Mouse (Mus musculus) cortical plate, adult 2 months (tissue): Measurements from ENCODE around the gene AI837181.

ENCODE experiments used
- CTCF ChIP-seq: fragments of 200-500 bp; IDR thresholded peaks from 2 replicates; pipeline ENCODE4 v1.5.1; 2011; ENCODE audit warnings: mild to moderate bottlenecking, control low read depth, low read length; ENCODE audit not compliant: insufficient read depth; ENCODE audit errors: extremely low read depth
- POLR2A ChIP-seq: fragments of 200-500 bp; IDR thresholded peaks from 2 replicates; pipeline ENCODE4 v1.6.1; 2011; ENCODE audit warnings: mild to moderate bottlenecking, low read length, control low read depth; ENCODE audit not compliant: insufficient read depth; ENCODE audit errors: extremely low read depth

GRCm38 (mm10) chr19:5475069-5475714 is 50.2 kb downstream of the AI837181 start:
- no peak for TF ChIP-seq POLR2A
- TF ChIP-seq CTCF = no peak
